Mouse (Mus musculus) neural tube, embryonic 14.5 days (tissue): Measurements from ENCODE around the gene Nr2f6. TPM values are rescaled to one million over a fixed set of nuclear protein-coding genes. Genes with fewer than 3 reads are reported as not detected.

ENCODE experiments used
- ATAC-seq: fragments of 200-750 bp; cut with Nextera tagmentation; 2 replicates; pipeline ENCODE4 v1.8.0; 2017; ENCODE audit warnings: low read depth, mild to moderate bottlenecking, moderate TSS enrichment, moderate library complexity
- H3K27ac ChIP-seq: fragments of 300-500 bp; sonication (generic); 2 replicates; pipeline ENCODE4 v1.5.1; 2014; ENCODE audit warnings: low read depth, mild to moderate bottlenecking, control low read depth, low read length, moderate library complexity, mixed read lengths
- H3K27me3 ChIP-seq: fragments of 300-500 bp; sonication (generic); 2 replicates; pipeline ENCODE4 v1.6.1; 2014; ENCODE audit warnings: low read length; ENCODE audit not compliant: control insufficient read depth, insufficient read depth
- H3K36me3 ChIP-seq: fragments of 300-500 bp; sonication (generic); 2 replicates; pipeline ENCODE4 v1.6.1; 2014; ENCODE audit warnings: low read length, mixed read lengths; ENCODE audit not compliant: control insufficient read depth, insufficient read depth
- H3K4me1 ChIP-seq: fragments of 300-500 bp; sonication (generic); 2 replicates; pipeline ENCODE4 v1.6.1; 2014; ENCODE audit warnings: low read length; ENCODE audit not compliant: control insufficient read depth, insufficient read depth
- H3K4me2 ChIP-seq: fragments of 300-500 bp; sonication (generic); 2 replicates; pipeline ENCODE4 v1.6.1; 2014; ENCODE audit warnings: mild to moderate bottlenecking, low read depth, low read length, control low read depth
- H3K4me3 ChIP-seq: fragments of 300-500 bp; sonication (generic); 2 replicates; pipeline ENCODE4 v1.5.1; 2014; ENCODE audit warnings: low read depth, low read length, control low read depth, mixed read lengths
- H3K9ac ChIP-seq: fragments of 300-500 bp; sonication (generic); replicated peaks from 2 replicates; pipeline ENCODE4 v1.6.1; 2014; ENCODE audit warnings: low read depth, mild to moderate bottlenecking, control low read depth, low read length, mixed read lengths
- H3K9me3 ChIP-seq: fragments of 300-500 bp; sonication (generic); 2 replicates; pipeline ENCODE4 v1.6.1; 2016; ENCODE audit warnings: low read length; ENCODE audit not compliant: control insufficient read depth
- whole genome bisulfite sequencing: fragments of 180-500 bp; shearing (Covaris S2); extraction: QIAGEN DNeasy Blood & Tissue Kit; methylation state at CpG from one replicate; pipeline ENCODE4 v1.1.7; 2014; 5-methylcytosine and 5-hydroxymethylcytosine counted together
- polyA plus RNA-seq: library from polyadenylated mRNA; unstranded; fragments of >200 nt; fragmentation: Nextera tagmentation; extraction: Ambion mirVana; gene quantifications from 2 replicates; pipeline ENCODE4 v1.2.1, GENCODE M21; 2014

Gene Nr2f6
- polyA plus RNA-seq, 1 experiment from 2014 or later: 22.3 TPM

DNA sequence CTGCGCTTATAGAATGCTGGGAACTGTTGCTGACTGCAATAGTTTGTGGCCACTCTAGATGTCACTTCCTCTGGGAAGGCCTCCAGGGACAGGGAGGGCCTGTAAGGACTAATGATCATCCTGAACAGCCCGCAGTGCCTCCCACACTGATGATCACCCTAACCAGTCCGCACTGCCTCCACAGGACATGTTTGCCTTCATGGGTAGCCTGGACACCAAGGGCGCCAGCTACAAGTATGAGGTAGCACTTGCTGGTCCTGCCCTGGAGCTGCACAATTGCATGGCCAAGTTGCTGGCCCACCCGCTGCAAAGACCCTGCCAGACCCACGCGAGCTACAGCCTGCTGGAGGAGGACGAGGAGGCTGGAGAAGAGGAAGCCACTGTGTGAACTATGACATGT, 22.3 kb upstream of the Nr2f6 start:
- Histone ChIP-seq H3K36me3 (peaks cover 4% of the 10 kb centered on the region), H3K27me3 (no peaks in the 10 kb centered on the region), H3K27ac (no peak overlapping the region), H3K4me2 (no peak overlapping the region), H3K9ac (no peak overlapping the region), H3K4me1 (no peaks in the 10 kb centered on the region), H3K9me3 (no peaks in the 10 kb centered on the region), H3K4me3 (no peak overlapping the region)
- ATAC-seq: no peak
- WGBS: 93% methylated on average over 8 of the region's 8 CpGs

DNA sequence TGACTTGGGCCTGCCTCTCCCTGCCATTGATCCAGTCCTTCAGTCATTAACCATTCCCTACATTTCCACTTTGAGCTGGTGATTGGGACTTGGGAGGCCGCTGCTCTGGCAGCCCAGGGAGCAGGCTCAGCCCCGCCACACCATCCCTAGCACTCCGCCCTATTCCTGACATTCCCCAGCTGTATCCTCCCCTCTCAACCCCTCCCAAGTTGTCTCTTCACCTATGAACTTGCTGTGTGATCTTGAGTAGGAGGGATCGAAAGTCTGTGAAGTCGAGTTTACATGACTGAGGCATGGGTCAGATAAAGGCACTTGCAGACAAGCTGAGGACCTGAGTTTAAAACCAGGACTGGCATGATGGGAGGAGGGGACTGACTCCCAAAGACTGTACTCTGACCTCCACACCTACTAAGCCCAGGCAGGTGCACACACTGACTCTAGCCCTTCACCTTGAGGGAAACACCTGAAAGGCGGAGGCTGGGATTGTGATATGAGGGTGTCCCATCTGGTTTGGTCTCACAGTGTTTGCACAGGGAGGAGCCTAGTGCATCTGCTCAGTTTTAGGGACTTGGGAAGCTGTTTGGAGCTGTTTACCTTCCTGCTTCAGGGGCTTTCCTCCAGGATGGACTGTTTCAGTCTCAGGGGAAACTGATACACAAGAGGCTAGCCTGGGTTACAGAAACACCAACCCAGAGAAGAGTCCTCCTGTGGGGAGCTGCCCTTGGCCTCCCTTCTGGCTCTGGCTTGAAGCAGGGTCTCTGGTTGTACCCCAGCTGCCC, 21.5 kb upstream of the Nr2f6 start:
- peaks cover 8% of the 10 kb centered on the region for H3K36me3 ChIP-seq
- H3K27me3 ChIP-seq: no peaks in the 10 kb centered on the region
- H3K4me3 ChIP-seq: no peak overlapping the region
- H3K27ac ChIP-seq: no peak overlapping the region
- ATAC-seq: no peak
- H3K9ac ChIP-seq: no peak overlapping the region
- H3K9me3 ChIP-seq: no peaks in the 10 kb centered on the region
- no peaks in the 10 kb centered on the region for H3K4me1 ChIP-seq
- H3K4me2 ChIP-seq: no peak overlapping the region
- 91% methylated on average over 4 of the region's 6 CpGs for WGBS

DNA sequence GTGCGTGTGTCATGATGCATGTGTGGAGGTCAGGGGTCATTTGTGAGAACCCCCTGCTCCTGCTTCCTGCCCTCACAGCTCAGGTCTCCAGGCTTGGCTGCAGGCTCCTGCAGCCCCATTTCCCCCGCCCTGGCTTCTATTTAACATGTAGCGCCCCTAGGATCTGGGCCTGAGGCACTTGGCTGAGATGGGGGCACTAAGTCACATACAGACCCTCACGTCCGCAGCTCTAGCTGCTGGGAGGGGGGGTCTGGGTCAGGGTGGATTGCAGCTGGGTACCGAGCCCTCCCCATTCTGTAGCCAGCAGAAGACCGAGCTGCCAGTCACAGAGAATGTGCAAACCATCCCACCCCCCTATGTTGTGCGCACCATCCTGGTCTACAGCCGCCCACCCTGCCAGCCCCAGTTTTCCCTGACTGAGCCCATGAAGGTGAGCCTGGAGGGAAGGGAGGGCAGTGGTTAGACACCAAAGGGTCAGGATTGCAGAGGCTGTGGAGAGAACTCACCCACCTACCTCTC, 20.7 kb upstream of the Nr2f6 start:
- H3K27me3 ChIP-seq: no peaks in the 10 kb centered on the region
- H3K4me2 ChIP-seq: no peak overlapping the region
- no peak overlapping the region for H3K27ac ChIP-seq
- H3K36me3 ChIP-seq: peaks cover 10% of the 10 kb centered on the region
- H3K9me3 ChIP-seq: no peaks in the 10 kb centered on the region
- no peak overlapping the region for H3K9ac ChIP-seq
- no peak for ATAC-seq
- no peak overlapping the region for H3K4me3 ChIP-seq
- 89% methylated on average over 9 of the region's 9 CpGs for WGBS
- H3K4me1 ChIP-seq: peaks cover 4% of the 10 kb centered on the region; the same call in 1 of the 2 replicates

DNA sequence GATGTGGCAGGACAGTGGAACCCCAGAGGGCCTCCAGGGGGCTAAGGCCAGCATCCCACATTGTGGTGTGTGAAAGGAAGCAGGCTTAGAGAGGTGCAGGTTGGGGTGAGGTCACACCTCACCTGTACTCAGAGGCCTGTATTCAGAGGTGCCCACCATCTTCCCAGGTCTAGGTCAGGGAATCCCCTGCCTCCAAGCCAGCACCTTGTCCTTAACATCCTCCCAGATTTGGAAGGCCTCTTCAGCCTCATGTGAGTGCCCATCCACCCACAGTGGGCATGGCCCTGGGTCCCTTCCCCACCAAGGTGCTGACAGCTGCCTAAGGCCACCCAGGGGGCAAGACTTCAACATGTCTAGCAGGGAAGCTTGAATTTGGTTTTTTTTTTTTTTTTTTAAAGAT, 19.7 kb upstream of the Nr2f6 start:
- H3K9me3 ChIP-seq: no peaks in the 10 kb centered on the region
- H3K4me2 ChIP-seq: no peak overlapping the region
- ATAC-seq: no peak
- no peak overlapping the region for H3K4me3 ChIP-seq
- H3K27ac ChIP-seq: no peak overlapping the region
- no peaks in the 10 kb centered on the region for H3K27me3 ChIP-seq
- H3K4me1 ChIP-seq: peaks cover 8% of the 10 kb centered on the region; the same call in 1 of the 2 replicates
- peaks cover 10% of the 10 kb centered on the region for H3K36me3 ChIP-seq
- no peak overlapping the region for H3K9ac ChIP-seq

DNA sequence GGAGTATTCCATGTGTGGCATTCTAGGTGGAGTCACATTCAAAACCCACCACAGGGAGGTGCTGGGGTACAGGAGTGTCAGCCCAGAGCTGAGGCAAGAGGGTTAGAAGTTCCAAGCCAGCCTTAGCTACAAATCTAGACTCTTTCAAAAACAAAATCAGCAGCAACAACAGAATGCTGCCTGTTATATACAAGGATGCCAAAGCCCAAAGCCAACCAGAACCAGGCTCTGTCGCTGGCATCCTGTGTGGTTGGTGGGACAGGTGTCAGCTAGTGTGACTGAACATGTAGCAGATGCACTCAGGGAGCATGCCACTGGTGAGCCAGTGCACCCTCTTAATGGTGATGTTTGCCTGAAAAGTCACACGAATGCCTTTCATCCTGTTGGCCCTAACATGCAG, 19.1 kb upstream of the Nr2f6 start:
- no peak overlapping the region for H3K27ac ChIP-seq
- ATAC-seq: no peak
- H3K9ac ChIP-seq: no peak overlapping the region
- peaks cover 10% of the 10 kb centered on the region for H3K36me3 ChIP-seq
- 94% methylated on average over 2 of the region's 2 CpGs for WGBS
- H3K27me3 ChIP-seq: no peaks in the 10 kb centered on the region
- no peaks in the 10 kb centered on the region for H3K9me3 ChIP-seq
- no peak overlapping the region for H3K4me2 ChIP-seq
- peaks cover 8% of the 10 kb centered on the region; the same call in 1 of the 2 replicates for H3K4me1 ChIP-seq
- H3K4me3 ChIP-seq: no peak overlapping the region

DNA sequence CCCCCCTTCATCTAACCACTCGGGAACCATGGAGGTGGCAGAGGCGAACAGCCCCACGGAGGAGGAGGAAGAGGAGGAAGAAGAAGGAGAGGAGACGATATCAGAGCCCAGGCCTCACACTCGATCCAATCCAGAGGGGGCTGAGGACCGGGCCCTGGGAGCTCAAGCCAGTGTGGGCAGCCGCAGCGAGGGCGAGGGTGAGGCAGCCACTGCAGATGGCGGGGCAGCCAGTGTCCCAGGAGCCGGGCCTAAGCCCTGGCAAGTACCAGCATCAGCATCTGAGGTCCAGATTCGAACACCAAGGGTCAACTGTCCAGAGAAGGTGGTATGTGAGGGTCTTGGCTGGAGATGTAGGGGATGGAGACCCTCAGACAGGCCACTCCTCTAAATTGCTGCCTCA, 15.9 kb upstream of the Nr2f6 start:
- H3K9ac ChIP-seq: no peak overlapping the region
- no peak for ATAC-seq
- H3K4me3 ChIP-seq: peak overlapping the region; percentile 57
- H3K27me3 ChIP-seq: no peaks in the 10 kb centered on the region
- H3K9me3 ChIP-seq: no peaks in the 10 kb centered on the region
- H3K4me2 ChIP-seq: peak overlapping the region; percentile 94
- H3K36me3 ChIP-seq: peaks cover 10% of the 10 kb centered on the region
- no peak overlapping the region for H3K27ac ChIP-seq
- peaks cover 8% of the 10 kb centered on the region; the same call in 1 of the 2 replicates for H3K4me1 ChIP-seq
- WGBS: 83% methylated on average over 12 of the region's 12 CpGs

DNA sequence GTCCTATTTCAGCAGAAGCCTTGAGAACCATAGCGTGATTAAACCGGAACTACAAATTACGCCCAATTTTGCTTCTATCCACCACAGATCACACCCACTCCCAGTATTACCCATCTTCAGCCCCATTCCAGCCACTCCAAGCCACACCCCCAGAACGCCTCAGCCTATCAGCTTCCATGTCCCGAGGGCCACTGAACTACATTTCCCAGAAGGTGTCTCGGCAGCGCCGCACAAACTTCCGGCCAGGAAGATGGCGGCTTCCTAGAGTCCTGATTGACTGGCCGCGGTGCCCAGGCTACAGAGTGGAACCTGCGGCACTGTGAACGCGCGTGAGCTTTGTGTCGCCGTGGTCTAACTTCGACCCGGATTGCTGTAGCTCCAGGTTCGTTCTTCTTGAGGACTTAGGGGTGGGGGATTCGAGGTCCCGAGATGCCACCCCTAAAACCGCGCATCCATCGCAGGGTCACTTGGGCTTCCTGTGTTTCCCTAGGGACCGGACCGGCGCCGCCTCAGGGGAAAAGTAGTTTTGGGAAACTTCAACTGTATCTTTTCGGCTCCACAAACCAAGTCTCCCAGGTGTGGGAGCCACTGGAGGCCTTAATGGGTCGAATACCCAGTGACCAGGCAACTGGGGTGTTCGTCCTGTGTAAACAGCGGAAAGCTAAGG, 15.0 kb upstream of the Nr2f6 start, which contains the start of gene Babam1:
Gene Babam1, plus strand, starts transcription at position 223 of the 667 bp plus-strand sequence.
- under 1% methylated on average over 34 of the region's 34 CpGs for WGBS

DNA sequence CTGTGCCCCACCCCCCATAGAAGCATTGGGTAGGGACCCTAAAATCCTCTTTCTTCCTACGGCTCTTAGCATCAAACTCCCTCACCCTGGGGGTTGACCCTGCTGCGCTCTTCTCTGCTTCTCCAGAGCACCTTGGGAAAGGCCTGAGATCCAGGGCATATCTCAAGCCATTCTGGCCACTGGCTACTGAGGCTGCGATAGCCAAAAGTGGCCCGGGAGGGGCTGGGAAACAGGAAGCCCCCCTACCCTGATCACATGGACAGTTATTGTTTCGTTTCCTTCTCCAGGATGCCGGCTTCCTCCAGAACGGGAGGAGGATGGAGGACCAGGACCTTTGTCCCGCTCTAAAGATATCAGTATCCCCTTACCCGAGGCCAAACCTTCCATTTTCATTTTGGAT, 13.9 kb upstream of the Nr2f6 start, which contains the start of gene Ushbp1:
Gene Ushbp1, minus strand, starts transcription at position 174 of the 400 bp plus-strand sequence.
- peak within 1 kb of the TSS; percentile 56; the same call in 1 of the 2 replicates for H3K9ac ChIP-seq

More for the DNA sequence above, 15.0 kb upstream of the Nr2f6 start, which contains the start of gene Babam1:
- Histone ChIP-seq H3K4me2 (peak within 1 kb of the TSS; percentile 94), H3K27ac (peak within 1 kb of the TSS; percentile 58; the same call in 1 of the 2 replicates), H3K9me3 (no peaks in the 10 kb centered on the region), H3K4me3 (peak within 1 kb of the TSS; percentile 57), H3K9ac (peak within 1 kb of the TSS; percentile 56), H3K27me3 (no peaks in the 10 kb centered on the region), H3K4me1 (peaks cover 8% of the 10 kb centered on the region; the same call in 1 of the 2 replicates), H3K36me3 (peaks cover 10% of the 10 kb centered on the region)
- peak; percentile 98 for ATAC-seq

More for the DNA sequence above, 13.9 kb upstream of the Nr2f6 start, which contains the start of gene Ushbp1:
- Histone ChIP-seq H3K36me3 (peaks cover 10% of the 10 kb centered on the region), H3K4me3 (peak within 1 kb of the TSS; percentile 57), H3K9me3 (no peaks in the 10 kb centered on the region), H3K27me3 (no peaks in the 10 kb centered on the region), H3K4me1 (peaks cover 8% of the 10 kb centered on the region; the same call in 1 of the 2 replicates), H3K4me2 (peak within 1 kb of the TSS; percentile 94), H3K27ac (peak within 1 kb of the TSS; percentile 58; the same call in 1 of the 2 replicates)
- no peak for ATAC-seq
- WGBS: 86% methylated on average over 9 of the region's 9 CpGs
